Mouse (Mus musculus): ENCODE results near the gene Dok3. TPM values are rescaled to one million over a fixed set of nuclear protein-coding genes. Genes with fewer than 3 reads are reported as not detected.

Gene Dok3
- polyA plus RNA-seq, 1 experiment = 1.00 TPM

GRCm38 (mm10) chr13:55549061-55549460 lies 20.0 kb upstream of the Dok3 start:
- H3K27me3 ChIP-seq (ENCODE audit: control insufficient read depth, insufficient read depth, insufficient read length) = no peaks in the 10 kb centered on the region
- H3K36me3 ChIP-seq (ENCODE audit: control insufficient read depth, insufficient read depth) = peaks cover 13% of the 10 kb centered on the region
- no peak overlapping the region for H3K4me2 ChIP-seq (ENCODE audit: low read depth)
- no peaks in the 10 kb centered on the region for H3K79me2 ChIP-seq (ENCODE audit: control insufficient read depth, insufficient read depth)
- no peak overlapping the region for H3ac ChIP-seq (ENCODE audit: control insufficient read depth, insufficient read length)
- TF ChIP-seq TCF12 (IDR thresholded peaks at IDR 0.05; ENCODE audit: insufficient read depth, poor library complexity, severe bottlenecking) = no peak
- no peak for TF ChIP-seq POLR2A (IDR thresholded peaks at IDR 0.05; ENCODE audit: insufficient read length, low read depth)
- TF ChIP-seq MYOG (IDR thresholded peaks at IDR 0.05; ENCODE audit: control insufficient read depth in 1 of 3, insufficient read depth in 1 of 3, insufficient read length in 2 of 3, low read depth in 2 of 3) = no peak
- no peak overlapping the region for H3K4me3 ChIP-seq

- Histone ChIP-seq H3ac (ENCODE audit: control insufficient read depth, insufficient read length) (no peak overlapping the region), H3K36me3 (ENCODE audit: control insufficient read depth, insufficient read depth) (peaks cover 14% of the 10 kb centered on the region), H3K27me3 (ENCODE audit: control insufficient read depth, insufficient read depth, insufficient read length) (no peaks in the 10 kb centered on the region), H3K79me2 (ENCODE audit: control insufficient read depth, insufficient read depth) (no peaks in the 10 kb centered on the region), H3K4me2 (ENCODE audit: low read depth) (no peak overlapping the region), H3K4me3 (no peak overlapping the region)
- TF ChIP-seq USF1 (IDR thresholded peaks at IDR 0.05; ENCODE audit: low read depth) = no peak
- TF ChIP-seq MYOG (IDR thresholded peaks at IDR 0.05; ENCODE audit: control insufficient read depth in 1 of 3, insufficient read depth in 1 of 3, insufficient read length in 2 of 3, low read depth in 2 of 3) = no peak
- TF ChIP-seq TCF12 (IDR thresholded peaks at IDR 0.05; ENCODE audit: insufficient read depth, poor library complexity, severe bottlenecking) = no peak
- TF ChIP-seq POLR2AphosphoS2 (IDR thresholded peaks at IDR 0.05; ENCODE audit: insufficient read length, low read depth) = no peak
- TF ChIP-seq TCF3 (IDR thresholded peaks at IDR 0.05; ENCODE audit: insufficient read length, low read depth) = no peak
- TF ChIP-seq E2F4 (IDR thresholded peaks at IDR 0.05; ENCODE audit: insufficient read depth) = no peak
- TF ChIP-seq CEBPB (IDR thresholded peaks at IDR 0.05; ENCODE audit: insufficient read depth, poor library complexity, severe bottlenecking) = no peak
- TF ChIP-seq MYOD1 (IDR thresholded peaks at IDR 0.05; ENCODE audit: control insufficient read depth in 1 of 3, insufficient read length in 2 of 3, low read depth in 2 of 3) = no peak
- no peak for TF ChIP-seq REST (IDR thresholded peaks at IDR 0.05; ENCODE audit: insufficient read depth, insufficient read length)
- TF ChIP-seq POLR2A (IDR thresholded peaks at IDR 0.05; ENCODE audit: insufficient read length, low read depth) = no peak
- TF ChIP-seq SRF (IDR thresholded peaks at IDR 0.05; ENCODE audit: control insufficient read depth, insufficient read length, low read depth) = no peak
- TF ChIP-seq MAX (IDR thresholded peaks at IDR 0.05; ENCODE audit: low read depth) = no peak
Measured at GRCm38 (mm10) chr13:55548426-55548825, 19.3 kb upstream of the Dok3 start.

- no peak overlapping the region for H3K4me2 ChIP-seq (ENCODE audit: low read depth)
- no peaks in the 10 kb centered on the region for H3K79me2 ChIP-seq (ENCODE audit: control insufficient read depth, insufficient read depth)
- TF ChIP-seq CEBPB (IDR thresholded peaks at IDR 0.05; ENCODE audit: insufficient read depth, poor library complexity, severe bottlenecking) (no peak), REST (IDR thresholded peaks at IDR 0.05; ENCODE audit: insufficient read depth, insufficient read length) (no peak), MYOG (IDR thresholded peaks at IDR 0.05; ENCODE audit: control insufficient read depth in 1 of 3, insufficient read depth in 1 of 3, insufficient read length in 2 of 3, low read depth in 2 of 3) (no peak), E2F4 (IDR thresholded peaks at IDR 0.05; ENCODE audit: insufficient read depth) (no peak), TCF12 (IDR thresholded peaks at IDR 0.05; ENCODE audit: insufficient read depth, poor library complexity, severe bottlenecking) (no peak), POLR2AphosphoS2 (IDR thresholded peaks at IDR 0.05; ENCODE audit: insufficient read length, low read depth) (no peak), USF1 (IDR thresholded peaks at IDR 0.05; ENCODE audit: low read depth) (no peak), POLR2A (IDR thresholded peaks at IDR 0.05; ENCODE audit: insufficient read length, low read depth) (no peak), SRF (IDR thresholded peaks at IDR 0.05; ENCODE audit: control insufficient read depth, insufficient read length, low read depth) (no peak), TCF3 (IDR thresholded peaks at IDR 0.05; ENCODE audit: insufficient read length, low read depth) (no peak), MAX (IDR thresholded peaks at IDR 0.05; ENCODE audit: low read depth) (no peak)
- no peaks in the 10 kb centered on the region for H3K27me3 ChIP-seq (ENCODE audit: control insufficient read depth, insufficient read depth, insufficient read length)
- H3K36me3 ChIP-seq (ENCODE audit: control insufficient read depth, insufficient read depth) = peaks cover 18% of the 10 kb centered on the region
- H3K4me3 ChIP-seq = no peak overlapping the region
- no peak overlapping the region for H3ac ChIP-seq (ENCODE audit: control insufficient read depth, insufficient read length)
Measured at GRCm38 (mm10) chr13:55547916-55548315, 18.8 kb upstream of the Dok3 start.

- no peaks in the 10 kb centered on the region for H3K27me3 ChIP-seq (ENCODE audit: control insufficient read depth, insufficient read depth, insufficient read length)
- H3ac ChIP-seq (ENCODE audit: control insufficient read depth, insufficient read length) = no peak overlapping the region
- H3K36me3 ChIP-seq (ENCODE audit: control insufficient read depth, insufficient read depth) = peaks cover 10% of the 10 kb centered on the region
- no peak overlapping the region for H3K4me2 ChIP-seq (ENCODE audit: low read depth)
- no peaks in the 10 kb centered on the region for H3K79me2 ChIP-seq (ENCODE audit: control insufficient read depth, insufficient read depth)
- no peak for TF ChIP-seq MAX (IDR thresholded peaks at IDR 0.05; ENCODE audit: low read depth)
- TF ChIP-seq MYOG (IDR thresholded peaks at IDR 0.05; ENCODE audit: control insufficient read depth in 1 of 3, insufficient read depth in 1 of 3, insufficient read length in 2 of 3, low read depth in 2 of 3) = no peak
- no peak for TF ChIP-seq REST (IDR thresholded peaks at IDR 0.05; ENCODE audit: insufficient read depth, insufficient read length)
- TF ChIP-seq CEBPB (IDR thresholded peaks at IDR 0.05; ENCODE audit: insufficient read depth, poor library complexity, severe bottlenecking) = no peak
- no peak for TF ChIP-seq TCF12 (IDR thresholded peaks at IDR 0.05; ENCODE audit: insufficient read depth, poor library complexity, severe bottlenecking)
- TF ChIP-seq POLR2AphosphoS2 (IDR thresholded peaks at IDR 0.05; ENCODE audit: insufficient read length, low read depth) = no peak
- TF ChIP-seq POLR2A (IDR thresholded peaks at IDR 0.05; ENCODE audit: insufficient read length, low read depth) = no peak
- TF ChIP-seq E2F4 (IDR thresholded peaks at IDR 0.05; ENCODE audit: insufficient read depth) = no peak
- TF ChIP-seq SRF (IDR thresholded peaks at IDR 0.05; ENCODE audit: control insufficient read depth, insufficient read length, low read depth) = no peak
- no peak for TF ChIP-seq USF1 (IDR thresholded peaks at IDR 0.05; ENCODE audit: low read depth)
- no peak for TF ChIP-seq TCF3 (IDR thresholded peaks at IDR 0.05; ENCODE audit: insufficient read length, low read depth)
- no peak for TF ChIP-seq MYOD1 (IDR thresholded peaks at IDR 0.05; ENCODE audit: control insufficient read depth in 1 of 3, insufficient read length in 2 of 3, low read depth in 2 of 3)
- H3K4me3 ChIP-seq = no peak overlapping the region
Measured at GRCm38 (mm10) chr13:55544792-55545191, 15.7 kb upstream of the Dok3 start.

- H3K79me2 ChIP-seq (ENCODE audit: control insufficient read depth, insufficient read depth) = no peaks in the 10 kb centered on the region
- no peak for TF ChIP-seq MYOD1 (IDR thresholded peaks at IDR 0.05; ENCODE audit: control insufficient read depth in 1 of 3, insufficient read length in 2 of 3, low read depth in 2 of 3)
- TF ChIP-seq POLR2AphosphoS2 (IDR thresholded peaks at IDR 0.05; ENCODE audit: insufficient read length, low read depth) = no peak
- TF ChIP-seq TCF3 (IDR thresholded peaks at IDR 0.05; ENCODE audit: insufficient read length, low read depth) = no peak
- TF ChIP-seq TCF12 (IDR thresholded peaks at IDR 0.05; ENCODE audit: insufficient read depth, poor library complexity, severe bottlenecking) = no peak
- TF ChIP-seq USF1 (IDR thresholded peaks at IDR 0.05; ENCODE audit: low read depth) = no peak
- TF ChIP-seq SRF (IDR thresholded peaks at IDR 0.05; ENCODE audit: control insufficient read depth, insufficient read length, low read depth) = no peak
- TF ChIP-seq POLR2A (IDR thresholded peaks at IDR 0.05; ENCODE audit: insufficient read length, low read depth) = no peak
- TF ChIP-seq CEBPB (IDR thresholded peaks at IDR 0.05; ENCODE audit: insufficient read depth, poor library complexity, severe bottlenecking) = no peak
- H3ac ChIP-seq (ENCODE audit: control insufficient read depth, insufficient read length) = no peak overlapping the region
- no peak overlapping the region for H3K4me3 ChIP-seq
- H3K27me3 ChIP-seq (ENCODE audit: control insufficient read depth, insufficient read depth, insufficient read length) = no peaks in the 10 kb centered on the region
- no peak overlapping the region for H3K4me2 ChIP-seq (ENCODE audit: low read depth)
- peaks cover 10% of the 10 kb centered on the region for H3K36me3 ChIP-seq (ENCODE audit: control insufficient read depth, insufficient read depth)
Measured at GRCm38 (mm10) chr13:55543447-55543846, 14.4 kb upstream of the Dok3 start.

Measured in myocyte (in vitro differentiated cells).